Mouse (Mus musculus) CD4-positive naive resting alpha-beta T cell, adult 57 days (primary cell): Measurements from ENCODE around the gene 4930558K02Rik. TPM values are rescaled to one million over a fixed set of nuclear protein-coding genes. Genes with fewer than 3 reads are reported as not detected.

Experiments used
- total RNA-seq: library from RNA; stranded (reverse); gene quantifications from one replicate; pipeline ENCODE4 v1.2.4, GENCODE M21; 2023

Gene 4930558K02Rik
- total RNA-seq: not detected

GRCm38 (mm10) chr1:161979536-161979935 is at the start of gene 4930558K02Rik:
TSS of gene 4930558K02Rik (minus strand) at chr1:161979636.

GRCm38 (mm10) chr1:161968589-161969407 is 10.6 kb downstream of the 4930558K02Rik start, which contains the start of gene Pigc:
TSS of gene Pigc (plus strand) at chr1:161969186.

Other genes starting within 250 kb of the 4930558K02Rik start
- gene Fasl, start 191.1 kb downstream of the 4930558K02Rik start, total RNA-seq: 35.9 TPM
- gene Suco, start 103.0 kb downstream of the 4930558K02Rik start, total RNA-seq: 158 TPM
- 19.2 TPM for gene Pigc, start 10.4 kb downstream of the 4930558K02Rik start, total RNA-seq